Mouse (Mus musculus) midbrain, postnatal 0 days (tissue): ENCODE measurements at regions not wholly inside any gene's neighbourhood (a gene's known extent, or its start where the extent isn't known, plus 50 kb on each side); places are given as distances from the start of the nearest gene placed in this dataset.
"Not testable (repeated sequence)": the region's sequence is repeated elsewhere in the genome, so short reads cannot be mapped to it uniquely, and the experiment has no call there.

ENCODE experiments used
- ATAC-seq: fragments of 200-750 bp; cut with Nextera tagmentation; 2 replicates; pipeline ENCODE4 v1.8.0; 2017; ENCODE audit warnings: moderate number of reproducible peaks, mild to moderate bottlenecking, moderate TSS enrichment, moderate library complexity; ENCODE audit not compliant: low FRiP score
- DNase-seq: peaks from one replicate; pipeline ENCODE4 v3.0.0-alpha.2; 2015; ENCODE audit warnings: low spot score
- H3K27ac ChIP-seq: fragments of 300-500 bp; sonication (generic); 2 replicates; pipeline ENCODE4 v1.5.1; 2014; ENCODE audit warnings: low read depth, mild to moderate bottlenecking, low read length, mixed read lengths
- H3K27me3 ChIP-seq: fragments of 300-500 bp; sonication (generic); 2 replicates; pipeline ENCODE4 v1.6.1; 2014; ENCODE audit warnings: low read length, control low read depth, mixed read lengths; ENCODE audit not compliant: insufficient read depth
- H3K36me3 ChIP-seq: fragments of 300-500 bp; sonication (generic); 2 replicates; pipeline ENCODE4 v1.6.1; 2014; ENCODE audit warnings: low read length, control low read depth, mixed read lengths; ENCODE audit not compliant: insufficient read depth
- H3K4me1 ChIP-seq: fragments of 300-500 bp; sonication (generic); 2 replicates; pipeline ENCODE4 v1.6.1; 2014; ENCODE audit warnings: mild to moderate bottlenecking, control low read depth, antibody characterized with exemption, low read length, mixed read lengths; ENCODE audit not compliant: insufficient read depth
- H3K4me2 ChIP-seq: fragments of 300-500 bp; sonication (generic); 2 replicates; pipeline ENCODE4 v1.6.1; 2014; ENCODE audit warnings: low read depth, mild to moderate bottlenecking, low read length, mixed read lengths; ENCODE audit not compliant: poor library complexity, severe bottlenecking
- H3K4me3 ChIP-seq: fragments of 300-500 bp; sonication (generic); 2 replicates; pipeline ENCODE4 v1.5.1; 2014; ENCODE audit warnings: low read depth, mild to moderate bottlenecking, low read length, moderate library complexity
- H3K9ac ChIP-seq: fragments of 300-500 bp; sonication (generic); replicated peaks from 2 replicates; pipeline ENCODE4 v1.6.1; 2014; ENCODE audit warnings: mild to moderate bottlenecking, low read length, moderate library complexity, mixed read lengths; ENCODE audit not compliant: poor library complexity, severe bottlenecking
- H3K9me3 ChIP-seq: fragments of 300-500 bp; sonication (generic); 2 replicates; pipeline ENCODE4 v1.6.1; 2016; ENCODE audit warnings: low read length, control low read depth
- CTCF ChIP-seq: IDR thresholded peaks from 2 replicates; pipeline ENCODE4 v1.5.1; 2016; ENCODE audit warnings: antibody characterized with exemption, mild to moderate bottlenecking
- WGBS: fragments of 180-500 bp; shearing (Covaris S2); extraction: QIAGEN DNeasy Blood & Tissue Kit; methylation state at CpG from one replicate; pipeline ENCODE4 v1.1.7; 2014; 5-methylcytosine and 5-hydroxymethylcytosine counted together

DNA sequence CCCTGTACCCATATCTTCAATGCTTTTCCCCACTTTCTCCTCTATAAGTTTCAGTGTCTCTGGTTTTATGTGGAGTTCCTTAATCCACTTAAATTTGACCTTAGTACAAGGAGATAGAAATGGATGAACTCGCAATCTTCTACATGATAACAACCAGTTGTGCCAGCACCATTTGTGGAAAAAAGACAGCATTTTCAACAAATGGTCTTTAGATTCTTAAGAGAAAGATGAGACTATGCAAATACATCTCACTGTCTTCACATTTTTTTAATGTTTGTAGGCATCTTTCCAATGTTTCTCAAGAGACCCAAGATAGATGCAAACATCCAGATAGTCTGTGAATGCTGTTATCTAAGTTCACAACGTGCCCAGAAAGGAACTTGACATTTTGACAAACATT is 171.0 kb upstream of the Cdh7 start:
- not testable (repeated sequence) for DNase-seq, H3K36me3 ChIP-seq, H3K4me2 ChIP-seq, H3K4me3 ChIP-seq, H3K27ac ChIP-seq, H3K9ac ChIP-seq, H3K9me3 ChIP-seq, ATAC-seq, H3K27me3 ChIP-seq, H3K4me1 ChIP-seq
- WGBS, result 80% methylated on average over 2 of the region's 2 CpGs

GRCm38 (mm10) chr1:109850591-109850990 is 131.6 kb upstream of the Cdh7 start:
- no peaks in the 10 kb centered on the region for H3K9me3 ChIP-seq
- no peak overlapping the region for H3K9ac ChIP-seq
- H3K4me2 ChIP-seq, result no peak overlapping the region
- ATAC-seq, result 0 out of 2 replicates have a peak, but pooled peaks have one; percentile 44
- no peaks in the 10 kb centered on the region for H3K36me3 ChIP-seq
- H3K27ac ChIP-seq, result no peak overlapping the region
- H3K27me3 ChIP-seq, result no peaks in the 10 kb centered on the region
- H3K4me3 ChIP-seq, result no peak overlapping the region
- DNase-seq, result peak; percentile 51
- TF ChIP-seq CTCF, result no peak
- no peaks in the 10 kb centered on the region for H3K4me1 ChIP-seq

- Histone ChIP-seq H3K4me1 (no peaks in the 10 kb centered on the region), H3K4me2 (no peak overlapping the region), H3K4me3 (no peak overlapping the region), H3K9ac (no peak overlapping the region), H3K9me3 (no peaks in the 10 kb centered on the region), H3K36me3 (no peaks in the 10 kb centered on the region), H3K27me3 (no peaks in the 10 kb centered on the region), H3K27ac (no peak overlapping the region)
- DNase-seq (no peak), ATAC-seq (no peak)
- no peak for TF ChIP-seq CTCF
- WGBS, result 45% methylated on average over 1 of the region's 1 CpGs
These were observed 83.6 kb upstream of the Cdh7 start for GRCm38 (mm10) chr1:109898652-109899051.

- ATAC-seq (no peak), DNase-seq (no peak)
- Histone ChIP-seq H3K4me3 (no peak overlapping the region), H3K9ac (no peak overlapping the region), H3K36me3 (no peaks in the 10 kb centered on the region), H3K9me3 (no peaks in the 10 kb centered on the region), H3K4me2 (no peak overlapping the region), H3K4me1 (no peaks in the 10 kb centered on the region), H3K27ac (no peak overlapping the region), H3K27me3 (no peaks in the 10 kb centered on the region)
- 76% methylated on average over 2 of the region's 2 CpGs for WGBS
- no peak for TF ChIP-seq CTCF
These were observed 52.6 kb upstream of the Cdh7 start for GRCm38 (mm10) chr1:109929483-109930255.
